Mouse (Mus musculus): Measurements from ENCODE around the gene Plekha7. TPM values are rescaled to one million over a fixed set of nuclear protein-coding genes. Genes with fewer than 3 reads are reported as not detected.

Gene Plekha7
- polyA plus RNA-seq, 1 experiment from 2014 or later, result 20.8 TPM

DNA sequence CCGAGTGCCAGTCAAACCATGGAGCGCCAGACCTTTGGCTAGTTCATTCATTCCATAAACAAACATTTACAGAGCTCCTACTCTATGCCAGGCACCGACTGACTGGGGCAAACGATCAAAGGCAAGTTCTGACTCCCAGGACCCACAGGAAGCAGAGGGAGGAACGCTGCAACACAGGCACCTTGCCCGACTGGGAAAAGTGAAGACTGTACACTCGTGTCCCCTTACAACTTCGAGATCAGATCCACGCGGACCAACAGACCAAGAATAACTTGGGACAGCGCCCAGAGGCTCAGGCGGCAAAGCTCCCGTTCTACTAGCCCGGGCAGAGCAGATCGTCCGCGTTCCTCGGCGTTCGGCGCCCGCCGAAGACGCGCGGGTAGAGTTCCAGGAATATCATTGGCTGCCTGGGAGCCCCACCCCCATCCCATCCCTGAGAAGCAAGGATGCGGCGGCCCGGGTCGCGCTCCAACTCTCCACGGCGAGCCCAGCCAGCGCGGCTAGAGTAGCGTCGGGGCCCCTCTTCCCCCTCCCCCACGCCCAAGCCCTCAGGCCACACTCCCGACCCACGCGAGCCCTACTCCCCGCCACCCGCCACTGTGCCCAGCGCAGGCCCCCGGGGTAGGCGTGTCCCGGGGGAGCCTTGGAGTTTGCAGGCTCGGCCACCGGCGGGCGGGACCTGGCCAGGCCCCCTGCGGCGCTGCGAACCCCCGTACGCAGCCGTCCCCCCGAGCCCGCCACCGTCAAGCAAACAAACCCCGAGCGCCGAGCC lies 891 bp downstream of the Plekha7 start:
- WGBS, result under 1% methylated on average over 63 of the region's 63 CpGs
- no peaks in the 10 kb centered on the region for H3K36me3 ChIP-seq

DNA sequence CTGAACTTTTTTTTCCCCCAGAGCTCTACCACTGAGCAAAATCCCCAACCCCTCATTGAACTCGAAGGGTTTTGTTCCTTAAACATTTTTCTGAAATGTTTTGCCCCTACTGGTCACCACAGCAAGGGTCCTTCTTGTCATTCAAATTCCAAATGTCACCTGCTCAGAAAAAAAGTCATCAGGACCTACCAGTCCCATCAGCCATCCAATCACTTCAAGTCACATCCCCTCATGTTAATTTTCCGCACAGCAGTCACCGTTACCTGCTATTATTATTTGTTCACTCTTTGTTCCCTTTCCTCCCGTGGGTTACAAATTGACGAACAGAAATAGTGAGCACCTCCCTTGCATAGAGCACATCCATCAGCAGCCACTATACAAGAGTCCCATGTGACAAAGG lies 1.6 kb downstream of the Plekha7 start:
- Histone ChIP-seq H3K36me3 (no peaks in the 10 kb centered on the region; the same call in 1 of the 2 replicates), H3K9me3 (no peaks in the 10 kb centered on the region), H3K4me3 (peak overlapping the region; percentile 88), H3K27ac (peak overlapping the region; percentile 92; the same call in 1 of the 2 replicates), H3K4me1 (replicated peaks) (peaks cover 51% of the 10 kb centered on the region), H3K27me3 (ENCODE audit: insufficient read depth, poor library complexity, severe bottlenecking) (peaks cover 9% of the 10 kb centered on the region; the same call in 1 of the 2 replicates)
- 11% methylated on average over 5 of the region's 5 CpGs for WGBS
- no peak for DNase-seq (ENCODE audit: low spot score)

More for the DNA sequence above, 891 bp downstream of the Plekha7 start:
- Histone ChIP-seq H3K27me3 (ENCODE audit: insufficient read depth, poor library complexity, severe bottlenecking) (peaks cover 9% of the 10 kb centered on the region; the same call in 1 of the 2 replicates), H3K27ac (peak overlapping the region; percentile 92), H3K9me3 (no peaks in the 10 kb centered on the region), H3K4me3 (peak overlapping the region; percentile 88), H3K4me1 (replicated peaks) (peaks cover 51% of the 10 kb centered on the region)
- DNase-seq (ENCODE audit: low spot score), result peak; percentile 88

DNA sequence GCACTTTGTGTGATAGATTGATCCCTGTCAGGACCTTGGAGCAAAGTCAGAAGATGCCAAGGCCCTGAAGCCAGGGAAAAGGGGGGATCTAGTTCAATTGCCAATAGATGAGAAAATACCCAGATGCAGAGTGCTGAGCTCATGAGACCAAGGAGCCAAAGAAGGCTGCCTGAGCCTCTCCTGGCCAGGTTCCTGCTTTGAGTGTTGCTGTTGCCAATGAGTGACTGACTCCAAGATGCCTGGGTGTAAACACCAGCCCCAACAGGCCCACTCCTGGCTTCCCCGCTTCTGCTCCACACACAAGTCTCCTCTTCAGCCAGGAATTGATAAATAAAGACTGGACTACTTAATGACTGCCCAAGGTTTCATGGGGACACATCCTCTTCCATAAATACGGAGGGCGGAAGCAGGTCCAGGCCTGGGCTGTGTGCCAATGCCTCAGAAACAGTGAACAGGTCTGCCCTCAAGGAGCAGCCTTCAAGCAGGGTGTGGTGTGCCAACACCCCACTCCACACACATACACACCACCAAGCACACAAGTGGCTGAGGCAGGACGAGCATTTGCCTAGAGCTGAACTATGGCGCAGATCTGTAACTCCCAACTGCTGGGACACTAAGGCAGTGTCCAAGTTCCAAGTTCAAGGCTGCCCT lies 6.4 kb downstream of the Plekha7 start:
- H3K27me3 ChIP-seq (ENCODE audit: insufficient read depth, poor library complexity, severe bottlenecking), result peaks cover 9% of the 10 kb centered on the region; the same call in 1 of the 2 replicates
- no peaks in the 10 kb centered on the region for H3K9me3 ChIP-seq
- H3K27ac ChIP-seq, result no peak overlapping the region; the same call in 1 of the 2 replicates
- peaks cover 25% of the 10 kb centered on the region for H3K4me1 ChIP-seq (replicated peaks)
- no peaks in the 10 kb centered on the region; the same call in 1 of the 2 replicates for H3K36me3 ChIP-seq
- WGBS, result 94% methylated on average over 5 of the region's 5 CpGs
- no peak for DNase-seq (ENCODE audit: low spot score)
- H3K4me3 ChIP-seq, result no peak overlapping the region

- Histone ChIP-seq H3K4me3 (no peak overlapping the region), H3K27ac (no peak overlapping the region), H3K36me3 (no peaks in the 10 kb centered on the region; the same call in 1 of the 2 replicates), H3K4me1 (replicated peaks) (peaks cover 19% of the 10 kb centered on the region), H3K9me3 (no peaks in the 10 kb centered on the region), H3K27me3 (ENCODE audit: insufficient read depth, poor library complexity, severe bottlenecking) (peaks cover 6% of the 10 kb centered on the region; the same call in 1 of the 2 replicates)
- 89% methylated on average over 4 of the region's 4 CpGs for WGBS
- no peak for DNase-seq (ENCODE audit: low spot score)
Measured at GRCm38 (mm10) chr7:116301144-116301543, 7.0 kb downstream of the Plekha7 start.

DNA sequence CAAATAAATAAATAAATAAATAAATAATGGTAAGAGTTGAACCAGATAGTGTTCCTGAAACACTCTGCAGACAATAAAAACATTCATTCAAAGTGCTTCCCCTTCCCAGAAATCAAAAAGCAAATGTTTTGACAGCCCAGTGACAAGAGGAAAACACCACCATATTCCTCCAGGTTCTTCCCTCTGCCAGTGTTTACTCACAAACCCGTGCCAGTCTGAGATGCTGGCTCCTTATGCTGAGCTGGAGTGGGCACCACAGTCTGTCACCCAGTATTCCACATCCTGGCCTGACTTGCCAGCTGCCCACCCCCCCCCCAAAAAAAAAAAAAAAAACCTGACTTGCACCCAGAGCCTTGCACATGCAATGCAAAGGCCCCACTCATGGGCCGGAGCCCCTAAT lies 9.3 kb downstream of the Plekha7 start:
- DNase-seq (ENCODE audit: low spot score), result no peak
- H3K27me3 ChIP-seq (ENCODE audit: insufficient read depth, poor library complexity, severe bottlenecking), result no peaks in the 10 kb centered on the region
- H3K27ac ChIP-seq, result no peak overlapping the region
- H3K4me3 ChIP-seq, result no peak overlapping the region
- peaks cover 20% of the 10 kb centered on the region for H3K4me1 ChIP-seq (replicated peaks)
- no peaks in the 10 kb centered on the region for H3K9me3 ChIP-seq
- 95% methylated on average over 2 of the region's 2 CpGs for WGBS
- H3K36me3 ChIP-seq, result peaks cover 9% of the 10 kb centered on the region

DNA sequence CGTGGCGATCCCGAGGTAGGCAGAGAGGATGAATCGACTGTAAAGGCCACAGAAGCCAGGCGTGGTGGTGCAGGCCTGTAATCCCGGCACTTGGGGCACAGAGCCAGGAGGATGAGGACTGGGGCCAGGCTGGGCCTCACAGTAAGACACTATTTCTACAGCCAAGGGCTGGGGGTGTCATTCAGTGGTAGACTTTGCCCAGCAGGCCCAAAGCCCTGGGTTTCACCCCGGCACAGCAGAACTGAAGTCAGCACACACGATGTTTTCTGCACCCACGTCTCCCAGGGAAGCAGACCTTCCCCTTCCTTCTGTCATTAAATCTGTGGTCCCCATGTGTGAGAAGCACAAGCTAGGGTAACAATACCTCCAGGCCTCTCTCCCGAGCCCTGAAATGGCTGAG lies 9.8 kb downstream of the Plekha7 start:
- WGBS, result 82% methylated on average over 10 of the region's 10 CpGs
- no peak overlapping the region for H3K27ac ChIP-seq

GRCm38 (mm10) chr7:116294961-116295360 lies 13.2 kb downstream of the Plekha7 start:
- 72% methylated on average over 3 of the region's 3 CpGs for WGBS
- Histone ChIP-seq H3K4me3 (no peak overlapping the region), H3K9me3 (no peaks in the 10 kb centered on the region)

More for the DNA sequence above, 9.8 kb downstream of the Plekha7 start:
- no peak for DNase-seq (ENCODE audit: low spot score)
- H3K27me3 ChIP-seq (ENCODE audit: insufficient read depth, poor library complexity, severe bottlenecking), result no peaks in the 10 kb centered on the region
- H3K9me3 ChIP-seq, result no peaks in the 10 kb centered on the region
- H3K4me1 ChIP-seq (replicated peaks), result peaks cover 24% of the 10 kb centered on the region
- H3K36me3 ChIP-seq, result peaks cover 9% of the 10 kb centered on the region
- H3K4me3 ChIP-seq, result no peak overlapping the region

DNA sequence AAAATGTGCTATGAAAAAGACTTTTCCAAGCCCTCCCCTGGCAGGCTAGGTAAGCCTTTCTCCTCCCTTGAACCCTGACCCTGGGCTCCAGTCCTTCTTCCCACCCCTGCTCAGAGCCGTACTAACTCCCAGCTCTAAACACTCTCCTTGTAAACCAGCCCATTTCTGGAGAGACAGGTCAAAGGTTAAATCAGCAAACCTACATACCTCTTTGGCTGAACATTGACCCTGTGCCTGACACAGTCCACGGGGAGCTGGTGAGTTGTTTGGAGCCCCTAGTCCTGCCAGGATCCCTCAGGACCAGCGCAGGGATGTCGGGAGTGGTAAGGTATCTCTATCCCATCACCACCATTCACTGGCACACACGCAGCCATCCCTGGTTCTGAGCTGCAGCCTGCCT lies 15.8 kb downstream of the Plekha7 start:
- WGBS, result 36% methylated on average over 5 of the region's 5 CpGs
- no peak for DNase-seq (ENCODE audit: low spot score)
- no peaks in the 10 kb centered on the region for H3K27me3 ChIP-seq (ENCODE audit: insufficient read depth, poor library complexity, severe bottlenecking)
- peaks cover 9% of the 10 kb centered on the region; the same call in 1 of the 2 replicates for H3K36me3 ChIP-seq
- no peaks in the 10 kb centered on the region for H3K9me3 ChIP-seq
- H3K4me3 ChIP-seq, result no peak overlapping the region
- H3K27ac ChIP-seq, result peak overlapping the region; percentile 46; the same call in 1 of the 2 replicates
- peaks cover 53% of the 10 kb centered on the region for H3K4me1 ChIP-seq (replicated peaks)

More at GRCm38 (mm10) chr7:116294961-116295360, 13.2 kb downstream of the Plekha7 start:
- DNase-seq (ENCODE audit: low spot score), result no peak
- H3K36me3 ChIP-seq, result peaks cover 9% of the 10 kb centered on the region; the same call in 1 of the 2 replicates
- H3K27ac ChIP-seq, result peak overlapping the region; percentile 66; the same call in 1 of the 2 replicates
- peaks cover 40% of the 10 kb centered on the region for H3K4me1 ChIP-seq (replicated peaks)
- H3K27me3 ChIP-seq (ENCODE audit: insufficient read depth, poor library complexity, severe bottlenecking), result no peaks in the 10 kb centered on the region

GRCm38 (mm10) chr7:116290559-116290958 lies 17.6 kb downstream of the Plekha7 start:
- Histone ChIP-seq H3K4me3 (no peak overlapping the region), H3K4me1 (replicated peaks) (peaks cover 70% of the 10 kb centered on the region), H3K27ac (no peak overlapping the region), H3K36me3 (peaks cover 9% of the 10 kb centered on the region; the same call in 1 of the 2 replicates), H3K9me3 (no peaks in the 10 kb centered on the region), H3K27me3 (ENCODE audit: insufficient read depth, poor library complexity, severe bottlenecking) (no peaks in the 10 kb centered on the region)
- DNase-seq (ENCODE audit: low spot score), result no peak
- WGBS, result 83% methylated on average over 1 of the region's 1 CpGs

- Histone ChIP-seq H3K4me1 (replicated peaks) (peaks cover 73% of the 10 kb centered on the region), H3K27me3 (ENCODE audit: insufficient read depth, poor library complexity, severe bottlenecking) (no peaks in the 10 kb centered on the region), H3K27ac (no peak overlapping the region), H3K36me3 (no peaks in the 10 kb centered on the region), H3K4me3 (no peak overlapping the region), H3K9me3 (no peaks in the 10 kb centered on the region)
- 86% methylated on average over 3 of the region's 3 CpGs for WGBS
- DNase-seq (ENCODE audit: low spot score), result no peak
Measured at GRCm38 (mm10) chr7:116288996-116289395, 19.2 kb downstream of the Plekha7 start.

DNA sequence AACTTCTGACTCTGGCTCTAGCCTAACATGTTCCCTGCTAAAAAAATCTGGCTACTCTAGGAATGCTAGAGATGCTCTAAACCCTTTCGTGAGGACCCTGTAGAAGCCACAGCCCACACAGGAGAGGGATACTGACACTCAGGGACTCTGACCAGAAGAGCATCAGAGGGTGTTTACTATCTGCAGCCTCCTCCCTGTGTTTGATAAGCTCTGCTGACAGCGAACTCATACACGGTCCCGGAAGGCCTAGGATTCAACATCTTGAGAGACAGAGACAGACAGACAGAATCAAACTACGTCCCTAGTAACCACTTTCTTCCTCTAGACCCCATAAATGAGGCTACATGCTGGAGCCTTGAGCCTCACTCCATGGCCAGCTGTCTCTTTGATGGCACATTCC lies 20.2 kb downstream of the Plekha7 start:
- no peaks in the 10 kb centered on the region for H3K36me3 ChIP-seq
- H3K27me3 ChIP-seq (ENCODE audit: insufficient read depth, poor library complexity, severe bottlenecking), result no peaks in the 10 kb centered on the region
- H3K4me3 ChIP-seq, result no peak overlapping the region
- 81% methylated on average over 5 of the region's 5 CpGs for WGBS
- H3K9me3 ChIP-seq, result no peaks in the 10 kb centered on the region
- peaks cover 73% of the 10 kb centered on the region for H3K4me1 ChIP-seq (replicated peaks)
- H3K27ac ChIP-seq, result peak overlapping the region; percentile 75
- DNase-seq (ENCODE audit: low spot score), result no peak

GRCm38 (mm10) chr7:116286611-116287355 lies 21.4 kb downstream of the Plekha7 start:
- H3K27ac ChIP-seq, result peak overlapping the region; percentile 75
- no peak overlapping the region for H3K4me3 ChIP-seq
- H3K9me3 ChIP-seq, result no peaks in the 10 kb centered on the region
- WGBS, result 64% methylated on average over 11 of the region's 11 CpGs
- no peaks in the 10 kb centered on the region for H3K27me3 ChIP-seq (ENCODE audit: insufficient read depth, poor library complexity, severe bottlenecking)
- H3K4me1 ChIP-seq (replicated peaks), result peaks cover 74% of the 10 kb centered on the region
- no peak for DNase-seq (ENCODE audit: low spot score)
- no peaks in the 10 kb centered on the region for H3K36me3 ChIP-seq

All from hindbrain, embryonic 10.5 days (tissue).